Mouse (Mus musculus): ENCODE results near the gene Lrp8. TPM values are rescaled to one million over a fixed set of nuclear protein-coding genes. Genes with fewer than 3 reads are reported as not detected.

The Lrp8 gene
- polyA plus RNA-seq, 1 experiment, result 2.8 TPM

DNA sequence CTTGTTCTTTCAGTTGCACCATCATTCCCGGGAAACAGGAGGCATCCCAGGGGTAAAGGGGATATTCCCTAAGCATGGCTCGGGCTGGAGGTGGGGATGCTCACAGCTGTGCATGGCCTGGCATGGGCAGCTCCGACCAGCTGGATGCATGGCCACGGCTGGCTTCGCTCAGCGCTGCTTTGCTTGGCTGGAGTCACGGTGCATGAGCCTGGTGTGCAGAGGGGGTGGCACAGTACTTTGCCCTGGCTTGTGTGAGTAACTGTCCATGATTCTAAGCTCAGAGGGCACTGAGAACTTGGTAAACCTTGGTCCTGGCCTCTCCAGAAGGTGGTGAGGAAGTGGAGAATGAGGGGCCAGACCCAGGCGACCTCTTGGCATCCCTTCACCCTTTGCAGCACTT, 48.0 kb downstream of the Lrp8 start:
- H3K4me1 ChIP-seq (ENCODE audit: control insufficient read depth, insufficient read depth, low read length), result no peaks in the 10 kb centered on the region
- H3K4me3 ChIP-seq (replicated peaks; ENCODE audit: extremely low read depth, low read depth, low read length), result no peak overlapping the region
- DNase-seq, result no peak
- 89% methylated on average over 8 of the region's 8 CpGs for WGBS
- TF ChIP-seq POLR2A (IDR thresholded peaks at IDR 0.05; ENCODE audit: borderline replicate concordance, extremely low read depth, low read depth, low read length) (no peak), CTCF (IDR thresholded peaks at IDR 0.05; ENCODE audit: insufficient read depth, low read length) (no peak)

DNA sequence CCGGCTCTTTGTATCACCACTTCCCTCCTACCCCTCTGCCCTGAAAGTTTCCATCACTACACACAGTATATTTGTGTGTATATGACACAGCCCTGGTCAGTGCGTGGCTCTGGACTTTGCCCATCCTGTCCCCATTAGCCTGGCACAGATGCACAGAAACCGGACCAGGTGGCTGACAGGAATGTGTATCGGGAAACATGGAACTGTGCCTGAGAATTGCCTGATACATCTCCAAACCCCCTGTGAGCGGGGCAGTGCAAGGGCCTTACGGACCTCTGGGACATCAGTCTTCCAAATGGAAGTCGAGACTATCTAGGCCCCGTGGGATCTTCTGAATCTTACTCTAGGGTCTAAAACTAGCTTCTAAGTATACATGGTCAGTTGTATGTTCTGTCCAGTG, 51.3 kb downstream of the Lrp8 start:
- no peak for DNase-seq
- no peaks in the 10 kb centered on the region for H3K4me1 ChIP-seq (ENCODE audit: control insufficient read depth, insufficient read depth, low read length)
- H3K4me3 ChIP-seq (replicated peaks; ENCODE audit: extremely low read depth, low read depth, low read length), result no peak overlapping the region
- TF ChIP-seq CTCF (IDR thresholded peaks at IDR 0.05; ENCODE audit: insufficient read depth, low read length) (no peak), POLR2A (IDR thresholded peaks at IDR 0.05; ENCODE audit: borderline replicate concordance, extremely low read depth, low read depth, low read length) (no peak)
- 89% methylated on average over 8 of the region's 8 CpGs for WGBS

DNA sequence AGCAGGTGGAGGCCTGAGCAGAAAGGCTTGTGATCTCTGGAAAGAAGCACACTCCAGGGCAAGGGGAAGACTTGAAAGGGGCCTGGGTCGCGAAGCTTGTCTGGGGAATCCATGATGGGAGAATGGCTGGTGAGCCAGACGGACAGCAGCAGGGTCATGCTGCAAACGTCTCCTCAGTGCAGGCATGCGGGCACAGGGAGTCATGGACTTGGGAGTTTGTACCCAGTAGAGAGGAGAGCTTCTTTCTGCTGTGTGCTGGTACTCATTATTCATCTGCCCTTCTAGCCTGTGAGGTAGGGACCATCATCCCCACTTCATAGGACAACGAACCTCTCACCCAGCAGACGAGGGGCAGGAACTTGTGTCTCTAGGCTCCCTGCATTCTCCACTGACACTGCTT, 51.8 kb downstream of the Lrp8 start:
- DNase-seq, result no peak
- 88% methylated on average over 7 of the region's 7 CpGs for WGBS
- TF ChIP-seq CTCF (IDR thresholded peaks at IDR 0.05; ENCODE audit: insufficient read depth, low read length), result no peak
- no peak for TF ChIP-seq POLR2A (IDR thresholded peaks at IDR 0.05; ENCODE audit: borderline replicate concordance, extremely low read depth, low read depth, low read length)
- no peak overlapping the region for H3K4me3 ChIP-seq (replicated peaks; ENCODE audit: extremely low read depth, low read depth, low read length)
- H3K4me1 ChIP-seq (ENCODE audit: control insufficient read depth, insufficient read depth, low read length), result no peaks in the 10 kb centered on the region

DNA sequence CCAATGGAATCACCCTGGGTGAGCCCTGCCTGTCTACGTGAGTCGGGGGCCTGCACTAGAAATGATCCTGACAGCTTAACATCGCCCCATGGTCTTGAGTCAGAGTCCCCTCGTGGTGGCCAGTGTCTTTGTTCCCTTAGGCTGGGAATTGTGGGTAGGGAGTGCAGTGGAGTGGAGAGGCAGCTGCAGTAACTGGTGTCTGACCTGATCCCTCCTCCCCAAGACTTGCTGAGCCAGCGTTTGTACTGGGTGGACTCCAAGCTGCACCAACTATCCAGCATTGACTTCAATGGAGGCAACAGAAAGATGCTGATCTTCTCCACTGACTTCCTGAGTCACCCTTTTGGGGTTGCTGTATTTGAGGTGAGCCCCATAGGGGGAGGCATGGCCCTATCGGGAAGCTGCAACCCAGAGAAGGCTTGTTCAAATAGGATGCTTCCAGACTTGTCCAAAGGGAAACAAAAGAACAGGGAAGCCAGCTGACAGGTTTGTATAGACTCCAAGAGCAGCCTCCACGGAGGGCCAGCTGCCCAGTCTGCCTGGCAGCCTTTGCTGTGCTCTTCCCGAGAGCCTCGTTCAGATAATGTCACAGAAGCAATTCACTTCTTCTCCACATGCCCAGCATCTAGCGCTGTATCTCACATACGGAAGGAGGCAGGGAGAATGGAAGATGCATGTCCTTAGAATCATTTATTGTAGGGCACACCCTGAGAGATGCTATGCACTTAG, 55.1 kb downstream of the Lrp8 start:
- H3K4me3 ChIP-seq (replicated peaks; ENCODE audit: extremely low read depth, low read depth, low read length), result no peak overlapping the region
- TF ChIP-seq POLR2A (IDR thresholded peaks at IDR 0.05; ENCODE audit: borderline replicate concordance, extremely low read depth, low read depth, low read length) (no peak), CTCF (IDR thresholded peaks at IDR 0.05; ENCODE audit: insufficient read depth, low read length) (no peak)
- 69% methylated on average over 11 of the region's 11 CpGs for WGBS
- no peak for DNase-seq
- H3K4me1 ChIP-seq (ENCODE audit: control insufficient read depth, insufficient read depth, low read length), result no peaks in the 10 kb centered on the region

DNA sequence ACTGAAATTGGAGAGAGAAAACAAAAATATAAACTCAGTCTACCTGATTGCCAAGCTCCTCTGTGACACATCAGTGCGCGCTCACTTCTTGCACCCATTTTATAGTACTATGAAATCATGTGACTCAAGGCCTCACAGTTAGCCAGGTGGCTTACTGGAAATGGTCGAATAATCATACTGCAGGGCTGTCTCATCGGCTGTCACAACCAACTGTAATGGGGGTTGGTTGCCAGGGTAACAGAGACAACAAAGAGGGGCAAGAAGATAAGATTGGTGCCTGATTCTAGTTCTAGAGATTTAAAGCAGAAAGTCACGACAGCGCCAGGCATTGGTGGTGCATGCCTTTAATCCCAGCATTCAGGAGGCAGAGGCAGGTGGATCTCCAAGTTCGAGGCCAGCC, 56.9 kb downstream of the Lrp8 start:
- 80% methylated on average over 7 of the region's 7 CpGs for WGBS
- TF ChIP-seq CTCF (IDR thresholded peaks at IDR 0.05; ENCODE audit: insufficient read depth, low read length) (no peak), POLR2A (IDR thresholded peaks at IDR 0.05; ENCODE audit: borderline replicate concordance, extremely low read depth, low read depth, low read length) (no peak)
- Histone ChIP-seq H3K4me1 (ENCODE audit: control insufficient read depth, insufficient read depth, low read length) (no peaks in the 10 kb centered on the region), H3K4me3 (replicated peaks; ENCODE audit: extremely low read depth, low read depth, low read length) (no peak overlapping the region)
- DNase-seq, result no peak

DNA sequence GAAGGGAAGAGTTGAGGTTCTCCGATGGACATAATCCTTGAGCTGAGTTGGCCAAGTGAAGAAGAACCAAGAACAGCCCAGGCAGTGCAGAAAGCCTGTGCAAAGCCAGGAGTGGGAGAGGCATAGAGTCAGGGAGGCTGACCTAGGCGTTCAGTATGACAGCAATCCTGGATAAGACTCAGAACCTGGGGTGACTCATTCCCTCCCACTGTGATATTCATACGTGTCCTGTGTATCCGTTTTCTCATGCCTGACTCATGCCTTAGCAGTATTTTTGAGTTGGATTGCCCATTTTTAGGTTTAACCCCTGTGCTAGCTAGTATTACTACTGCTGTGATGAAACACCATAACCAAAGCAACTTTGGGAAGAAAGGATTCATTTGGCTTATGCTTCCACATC, 62.8 kb downstream of the Lrp8 start:
- DNase-seq, result no peak
- Histone ChIP-seq H3K4me1 (ENCODE audit: control insufficient read depth, insufficient read depth, low read length) (no peaks in the 10 kb centered on the region), H3K4me3 (replicated peaks; ENCODE audit: extremely low read depth, low read depth, low read length) (no peak overlapping the region)
- TF ChIP-seq POLR2A (IDR thresholded peaks at IDR 0.05; ENCODE audit: borderline replicate concordance, extremely low read depth, low read depth, low read length) (no peak), CTCF (IDR thresholded peaks at IDR 0.05; ENCODE audit: insufficient read depth, low read length) (no peak)
- 75% methylated on average over 4 of the region's 4 CpGs for WGBS

DNA sequence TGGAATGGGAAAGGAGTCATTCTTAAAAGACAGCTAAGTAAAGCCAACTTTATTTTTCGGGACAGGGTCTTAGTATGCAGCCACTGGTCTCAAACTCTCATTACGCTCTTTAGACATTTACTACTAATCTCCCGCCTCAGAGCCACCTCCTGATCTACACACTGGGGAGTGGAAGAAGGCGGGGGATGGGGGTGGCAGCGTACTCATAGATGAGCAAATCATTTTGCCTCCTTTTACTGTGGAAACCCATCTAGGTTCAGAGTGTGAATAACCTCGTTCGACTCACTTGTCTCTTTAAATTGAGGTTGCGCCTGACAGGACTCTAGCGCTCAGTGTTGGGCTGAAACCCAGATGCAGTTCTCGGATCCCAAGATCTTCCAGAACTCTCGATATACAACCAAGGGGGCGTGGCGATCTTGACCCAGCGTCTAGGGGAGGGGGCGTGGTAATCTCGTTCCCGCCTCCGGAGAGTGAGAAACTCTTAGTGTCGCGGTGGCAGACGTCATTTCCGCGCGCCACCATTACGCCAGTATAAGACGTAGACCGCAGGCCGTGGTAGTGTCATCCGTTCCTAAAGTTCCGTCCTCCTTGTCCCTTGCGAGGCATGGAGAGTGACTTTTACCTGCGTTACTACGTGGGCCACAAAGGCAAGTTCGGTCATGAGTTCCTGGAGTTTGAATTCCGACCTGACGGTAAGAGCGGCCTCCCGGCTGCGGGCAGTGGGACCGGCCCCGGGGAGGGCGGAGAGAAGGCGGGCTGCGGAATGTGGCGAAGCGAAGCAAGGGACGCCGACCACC, 77.4 kb downstream of the Lrp8 start, which contains the start of gene Magoh:
Magoh (plus strand) TSS at position 502 of the 797 bp plus-strand sequence.
- peak within 1 kb of the TSS; percentile 75 for H3K4me3 ChIP-seq (replicated peaks; ENCODE audit: extremely low read depth, low read depth, low read length)
- peak; percentile 98; the same call in 1 of the 2 replicates for TF ChIP-seq POLR2A (IDR thresholded peaks at IDR 0.05; ENCODE audit: borderline replicate concordance, extremely low read depth, low read depth, low read length)
- no peak for TF ChIP-seq CTCF (IDR thresholded peaks at IDR 0.05; ENCODE audit: insufficient read depth, low read length)
- H3K4me1 ChIP-seq (ENCODE audit: control insufficient read depth, insufficient read depth, low read length), result peaks cover 6% of the 10 kb centered on the region
- 2% methylated on average over 48 of the region's 48 CpGs for WGBS
- peak; percentile 96 for DNase-seq

DNA sequence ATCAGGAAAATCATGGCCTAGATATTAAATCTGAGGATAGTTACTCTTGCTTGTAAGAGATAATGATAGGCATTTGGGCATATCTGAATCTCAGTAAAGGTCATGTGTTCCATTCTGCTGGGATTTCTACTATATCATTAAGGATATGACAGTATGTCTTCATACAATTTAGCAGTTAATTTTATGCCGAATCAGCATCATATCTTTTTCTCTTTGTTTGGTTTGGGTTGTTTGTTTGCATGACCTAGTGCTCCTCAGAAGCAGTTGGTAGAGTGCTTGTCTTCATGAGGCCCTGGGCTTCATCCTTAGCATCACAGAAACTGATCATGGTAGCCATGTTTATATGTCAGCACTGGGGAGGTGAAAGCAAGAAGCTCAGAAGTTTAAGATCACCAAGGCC, 79.6 kb downstream of the Lrp8 start:
- Histone ChIP-seq H3K4me3 (replicated peaks; ENCODE audit: extremely low read depth, low read depth, low read length) (no peak overlapping the region), H3K4me1 (ENCODE audit: control insufficient read depth, insufficient read depth, low read length) (peaks cover 6% of the 10 kb centered on the region)
- 95% methylated on average over 1 of the region's 1 CpGs for WGBS
- no peak for TF ChIP-seq CTCF (IDR thresholded peaks at IDR 0.05; ENCODE audit: insufficient read depth, low read length)
- TF ChIP-seq POLR2A (IDR thresholded peaks at IDR 0.05; ENCODE audit: borderline replicate concordance, extremely low read depth, low read depth, low read length), result no peak
- DNase-seq, result no peak

DNA sequence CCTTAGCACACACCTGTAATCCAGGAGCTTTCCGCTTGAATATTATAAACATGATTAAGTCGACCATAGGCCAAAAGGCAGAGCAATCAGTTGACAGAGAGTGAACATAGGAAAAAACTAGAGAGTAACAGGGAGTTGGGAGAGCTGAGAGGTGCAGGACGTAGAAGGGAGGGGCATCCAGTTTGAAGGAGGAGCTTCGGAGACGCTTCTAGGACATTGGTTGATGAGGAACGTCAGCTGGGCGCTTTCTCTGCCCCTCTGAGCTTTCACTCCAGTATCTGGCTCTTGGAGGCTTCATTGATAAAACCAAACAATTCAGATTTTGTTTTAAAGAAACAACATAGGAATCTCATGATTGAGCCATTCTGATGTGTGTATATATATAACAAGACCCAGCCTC, 84.3 kb downstream of the Lrp8 start:
- TF ChIP-seq POLR2A (IDR thresholded peaks at IDR 0.05; ENCODE audit: borderline replicate concordance, extremely low read depth, low read depth, low read length), result no peak
- no peak for TF ChIP-seq CTCF (IDR thresholded peaks at IDR 0.05; ENCODE audit: insufficient read depth, low read length)
- DNase-seq, result no peak
- peaks cover 3% of the 10 kb centered on the region for H3K4me1 ChIP-seq (ENCODE audit: control insufficient read depth, insufficient read depth, low read length)
- no peak overlapping the region for H3K4me3 ChIP-seq (replicated peaks; ENCODE audit: extremely low read depth, low read depth, low read length)
- 81% methylated on average over 7 of the region's 7 CpGs for WGBS

DNA sequence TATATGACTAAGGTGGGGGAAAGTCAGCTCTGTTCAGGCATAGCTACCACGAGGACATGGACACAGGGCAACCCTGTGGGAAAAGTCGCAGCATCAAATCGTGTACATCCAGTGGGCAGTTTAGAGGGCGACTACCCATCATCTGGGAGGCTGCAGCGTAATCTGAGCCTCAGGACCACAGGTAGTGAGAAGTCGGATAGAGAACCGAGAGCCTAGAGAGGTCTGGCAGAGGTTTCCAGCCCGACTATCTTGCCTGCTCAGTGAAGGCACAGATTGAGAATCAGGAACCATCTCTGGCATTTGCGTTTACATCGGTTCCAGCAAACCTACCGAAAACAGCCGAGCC, 87.3 kb downstream of the Lrp8 start:
- peak overlapping the region; percentile 85 for H3K4me3 ChIP-seq (replicated peaks; ENCODE audit: extremely low read depth, low read depth, low read length)
- H3K4me1 ChIP-seq (ENCODE audit: control insufficient read depth, insufficient read depth, low read length), result peaks cover 3% of the 10 kb centered on the region
- TF ChIP-seq POLR2A (IDR thresholded peaks at IDR 0.05; ENCODE audit: borderline replicate concordance, extremely low read depth, low read depth, low read length), result no peak
- under 1% methylated on average over 12 of the region's 12 CpGs for WGBS
- no peak for DNase-seq
